Mouse (Mus musculus): ENCODE measurements around the gene Pex11b. TPM values are rescaled to one million over a fixed set of nuclear protein-coding genes. Genes with fewer than 3 reads are reported as not detected.

The Pex11b gene
- polyA plus RNA-seq, 1 experiment from 2014 or later = 56.6 TPM

DNA sequence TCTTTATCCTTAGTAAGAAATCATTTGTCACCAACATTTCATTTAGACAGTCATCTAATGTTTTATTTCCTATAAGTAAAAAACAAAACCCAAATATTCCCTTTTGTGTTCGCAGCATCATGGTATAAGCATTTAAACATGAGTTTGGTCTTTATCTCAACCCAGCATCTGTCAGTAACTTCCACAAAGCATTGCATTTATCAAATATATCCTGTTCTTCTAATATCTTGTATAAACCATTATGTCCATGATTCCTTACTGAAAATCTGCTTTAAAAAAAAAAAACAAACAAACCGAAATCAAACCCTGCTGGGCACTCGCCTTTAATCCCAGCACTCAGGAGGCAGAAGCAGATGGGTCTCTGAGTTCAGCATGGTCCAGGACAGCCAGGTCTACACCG, 28.6 kb upstream of the Pex11b start:
- no peaks in the 10 kb centered on the region for H3K4me1 ChIP-seq (ENCODE audit: insufficient read depth, low read depth, low read length)
- H3K9me3 ChIP-seq (ENCODE audit: low read length) = no peaks in the 10 kb centered on the region
- H3K27ac ChIP-seq (ENCODE audit: low read length) = no peak overlapping the region
- no peak for DNase-seq (ENCODE audit: low spot score)
- no peak for TF ChIP-seq EP300 (IDR thresholded peaks at IDR 0.05)
- no peak for TF ChIP-seq CTCF (IDR thresholded peaks at IDR 0.05)
- no peak overlapping the region for H3K4me2 ChIP-seq (replicated peaks; ENCODE audit: low read depth, low read length)
- no peak overlapping the region for H3K9ac ChIP-seq (replicated peaks; ENCODE audit: low read depth)
- ATAC-seq = no peak
- H3K27me3 ChIP-seq (replicated peaks; ENCODE audit: insufficient read depth, low read length) = no peaks in the 10 kb centered on the region
- no peak overlapping the region for H3K4me3 ChIP-seq (ENCODE audit: low read depth, low read length)
- no peaks in the 10 kb centered on the region for H3K36me3 ChIP-seq (ENCODE audit: insufficient read depth, low read length)
- WGBS = 81% methylated on average over 4 of the region's 4 CpGs

DNA sequence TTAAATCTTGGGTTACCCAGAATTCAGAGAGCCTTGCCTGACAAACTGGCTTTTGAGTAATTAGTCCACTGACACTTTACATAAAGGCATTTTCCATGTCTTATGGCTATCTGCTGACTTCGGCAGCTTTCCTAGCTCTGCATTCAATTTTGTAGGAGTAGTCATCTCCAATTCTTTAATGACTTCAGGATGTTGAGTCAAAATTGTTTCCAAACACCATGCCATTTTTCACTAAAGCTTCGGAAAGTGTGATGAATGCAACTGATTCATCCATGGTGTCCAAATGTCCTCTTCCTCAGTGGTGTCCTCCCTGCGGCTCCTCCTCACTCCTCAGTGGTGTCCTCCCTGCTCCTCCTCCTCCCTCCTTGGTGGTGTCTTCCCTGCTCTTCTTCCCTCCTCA, 17.2 kb upstream of the Pex11b start:
- ATAC-seq (no peak), DNase-seq (ENCODE audit: low spot score) (no peak)
- peaks cover 20% of the 10 kb centered on the region; the same call in 1 of the 2 replicates for H3K36me3 ChIP-seq (ENCODE audit: insufficient read depth, low read length)
- no peak overlapping the region for H3K27ac ChIP-seq (ENCODE audit: low read length)
- no peaks in the 10 kb centered on the region for H3K27me3 ChIP-seq (replicated peaks; ENCODE audit: insufficient read depth, low read length)
- no peak overlapping the region for H3K4me2 ChIP-seq (replicated peaks; ENCODE audit: low read depth, low read length)
- H3K4me1 ChIP-seq (ENCODE audit: insufficient read depth, low read depth, low read length) = no peaks in the 10 kb centered on the region
- TF ChIP-seq CTCF (IDR thresholded peaks at IDR 0.05) (no peak), EP300 (IDR thresholded peaks at IDR 0.05) (no peak)
- H3K4me3 ChIP-seq (ENCODE audit: low read depth, low read length) = no peak overlapping the region
- 93% methylated on average over 3 of the region's 3 CpGs for WGBS
- no peaks in the 10 kb centered on the region for H3K9me3 ChIP-seq (ENCODE audit: low read length)
- no peak overlapping the region for H3K9ac ChIP-seq (replicated peaks; ENCODE audit: low read depth)

DNA sequence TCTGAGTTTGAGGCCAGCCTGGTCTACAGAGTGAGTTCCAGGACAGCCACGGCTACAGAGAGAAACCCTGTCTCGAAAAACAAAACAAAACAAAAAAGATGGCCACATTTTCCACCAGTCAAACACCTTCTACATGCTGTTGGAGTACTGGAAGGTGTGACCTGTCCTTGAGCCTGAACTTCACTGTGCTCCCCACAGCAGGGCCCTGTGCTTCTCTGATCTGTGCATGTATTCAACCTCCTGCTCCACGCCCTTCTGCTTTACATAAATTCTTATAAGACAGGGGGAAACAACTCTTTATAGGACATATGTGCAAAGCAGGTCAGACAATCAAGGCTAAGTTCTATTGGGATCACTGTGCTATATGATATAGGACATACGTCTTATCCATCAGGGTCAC, 12.0 kb upstream of the Pex11b start:
- H3K36me3 ChIP-seq (ENCODE audit: insufficient read depth, low read length) = peaks cover 20% of the 10 kb centered on the region; the same call in 1 of the 2 replicates
- ATAC-seq (no peak), DNase-seq (ENCODE audit: low spot score) (no peak)
- 86% methylated on average over 4 of the region's 4 CpGs for WGBS
- no peak overlapping the region for H3K4me3 ChIP-seq (ENCODE audit: low read depth, low read length)
- H3K4me1 ChIP-seq (ENCODE audit: insufficient read depth, low read depth, low read length) = no peaks in the 10 kb centered on the region
- no peak overlapping the region for H3K4me2 ChIP-seq (replicated peaks; ENCODE audit: low read depth, low read length)
- no peak overlapping the region for H3K27ac ChIP-seq (ENCODE audit: low read length)
- TF ChIP-seq CTCF (IDR thresholded peaks at IDR 0.05) (no peak), EP300 (IDR thresholded peaks at IDR 0.05) (no peak)
- no peaks in the 10 kb centered on the region for H3K27me3 ChIP-seq (replicated peaks; ENCODE audit: insufficient read depth, low read length)
- H3K9ac ChIP-seq (replicated peaks; ENCODE audit: low read depth) = no peak overlapping the region
- no peaks in the 10 kb centered on the region for H3K9me3 ChIP-seq (ENCODE audit: low read length)

DNA sequence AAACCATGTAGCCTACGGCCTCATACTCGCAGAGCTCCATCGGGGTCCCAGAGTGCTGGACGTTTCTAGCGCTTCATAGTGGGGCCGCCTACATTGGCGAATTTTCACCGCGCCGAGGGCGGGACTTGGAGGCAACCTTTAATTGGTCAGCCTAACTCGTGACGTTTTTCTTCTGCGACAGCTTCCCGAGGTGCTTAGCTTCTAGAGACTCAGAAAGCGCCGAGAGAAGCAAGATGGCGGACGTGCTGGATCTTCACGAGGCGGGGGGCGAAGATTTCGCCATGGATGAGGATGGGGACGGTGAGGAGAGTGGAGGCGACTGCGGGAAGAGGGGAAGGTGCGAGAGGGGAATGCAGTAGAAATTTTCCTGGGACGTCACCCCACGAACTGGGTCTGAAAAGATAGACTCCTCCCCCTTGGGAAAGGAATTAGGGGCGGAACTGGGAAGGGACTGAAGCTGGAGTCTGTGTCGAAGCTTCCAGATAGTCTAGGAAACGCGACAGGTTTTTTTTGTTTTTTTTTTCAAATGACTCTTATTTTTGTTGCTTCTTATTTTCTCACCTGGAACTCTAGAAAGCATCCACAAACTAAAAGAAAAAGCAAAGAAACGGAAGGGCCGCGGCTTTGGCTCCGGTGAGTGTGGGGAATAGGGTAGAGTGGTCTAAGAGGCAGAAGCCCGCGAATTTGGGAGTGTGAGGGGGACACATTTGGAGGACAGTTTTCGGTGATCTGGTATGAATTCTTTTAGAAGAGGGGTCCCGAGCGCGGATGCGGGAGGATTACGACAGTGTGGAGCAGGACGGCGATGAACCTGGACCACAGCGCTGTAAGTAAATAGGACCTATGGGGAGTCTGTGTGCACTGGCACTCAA, 5.2 kb upstream of the Pex11b start, which contains the start of gene Rbm8a:
Gene Rbm8a, plus strand, starts transcription at position 205 of the 872 bp plus-strand sequence.
- peak; percentile 99 for ATAC-seq
- no peaks in the 10 kb centered on the region for H3K9me3 ChIP-seq (ENCODE audit: low read length)
- peak; percentile 98 for DNase-seq (ENCODE audit: low spot score)
- peak within 1 kb of the TSS; percentile 71 for H3K9ac ChIP-seq (replicated peaks; ENCODE audit: low read depth)
- H3K27me3 ChIP-seq (replicated peaks; ENCODE audit: insufficient read depth, low read length) = no peaks in the 10 kb centered on the region
- TF ChIP-seq CTCF (IDR thresholded peaks at IDR 0.05) (no peak), EP300 (IDR thresholded peaks at IDR 0.05) (peak; percentile 30)
- peak within 1 kb of the TSS; percentile 85 for H3K27ac ChIP-seq (ENCODE audit: low read length)
- H3K36me3 ChIP-seq (ENCODE audit: insufficient read depth, low read length) = no peaks in the 10 kb centered on the region
- 1% methylated on average over 47 of the region's 48 CpGs for WGBS
- peaks cover 4% of the 10 kb centered on the region; the same call in 1 of the 2 replicates for H3K4me1 ChIP-seq (ENCODE audit: insufficient read depth, low read depth, low read length)
- H3K4me3 ChIP-seq (ENCODE audit: low read depth, low read length) = peak within 1 kb of the TSS; percentile 80
- peak within 1 kb of the TSS; percentile 79 for H3K4me2 ChIP-seq (replicated peaks; ENCODE audit: low read depth, low read length)

DNA sequence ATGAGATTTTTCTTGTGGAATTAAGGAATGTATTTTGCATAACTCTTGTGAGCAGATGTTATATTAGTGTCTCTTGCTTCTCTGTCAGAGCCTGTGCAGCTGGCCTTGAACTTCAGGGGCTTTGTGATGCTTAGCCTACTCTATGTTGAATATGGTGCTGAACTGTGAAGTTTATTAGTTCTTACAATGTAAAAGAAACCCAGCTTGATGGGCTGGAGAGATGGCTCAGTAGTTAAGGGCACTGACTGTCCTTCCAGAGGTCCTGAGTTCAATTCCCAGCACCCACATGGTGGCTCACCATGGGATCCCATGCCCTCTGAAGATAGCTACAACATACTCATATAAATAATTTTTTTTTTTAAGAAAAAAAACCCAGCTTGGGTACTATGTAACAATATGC, 3.1 kb upstream of the Pex11b start:
- Histone ChIP-seq H3K9ac (replicated peaks; ENCODE audit: low read depth) (no peak overlapping the region), H3K4me1 (ENCODE audit: insufficient read depth, low read depth, low read length) (peaks cover 4% of the 10 kb centered on the region; the same call in 1 of the 2 replicates), H3K36me3 (ENCODE audit: insufficient read depth, low read length) (no peaks in the 10 kb centered on the region), H3K4me3 (ENCODE audit: low read depth, low read length) (no peak overlapping the region), H3K4me2 (replicated peaks; ENCODE audit: low read depth, low read length) (no peak overlapping the region), H3K9me3 (ENCODE audit: low read length) (no peaks in the 10 kb centered on the region), H3K27ac (ENCODE audit: low read length) (no peak overlapping the region), H3K27me3 (replicated peaks; ENCODE audit: insufficient read depth, low read length) (no peaks in the 10 kb centered on the region)
- ATAC-seq (no peak), DNase-seq (ENCODE audit: low spot score) (no peak)
- TF ChIP-seq CTCF (IDR thresholded peaks at IDR 0.05) = no peak
- TF ChIP-seq EP300 (IDR thresholded peaks at IDR 0.05) = no peak

DNA sequence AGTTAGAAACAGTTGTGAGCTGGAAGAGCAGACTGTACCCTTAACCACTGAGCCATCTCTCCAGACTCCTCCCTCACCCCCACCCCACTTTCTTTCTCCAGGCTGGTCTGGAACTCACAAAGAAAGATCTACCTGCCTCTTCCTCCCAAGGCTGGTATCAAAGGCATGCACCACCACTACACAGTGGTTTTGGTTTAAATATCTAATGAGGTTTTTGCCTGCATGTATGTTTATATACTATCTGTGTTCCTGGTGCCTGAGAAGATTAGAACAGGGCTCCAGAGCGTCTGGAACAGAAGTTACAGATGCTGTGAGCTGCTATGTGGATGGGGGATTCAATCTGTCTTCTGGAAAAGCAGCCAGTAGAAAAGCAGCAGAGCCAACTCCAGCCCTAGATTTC, 1.2 kb upstream of the Pex11b start:
- Histone ChIP-seq H3K9me3 (ENCODE audit: low read length) (no peaks in the 10 kb centered on the region), H3K4me3 (ENCODE audit: low read depth, low read length) (no peak overlapping the region), H3K4me1 (ENCODE audit: insufficient read depth, low read depth, low read length) (peaks cover 4% of the 10 kb centered on the region; the same call in 1 of the 2 replicates), H3K27ac (ENCODE audit: low read length) (no peak overlapping the region), H3K4me2 (replicated peaks; ENCODE audit: low read depth, low read length) (no peak overlapping the region), H3K9ac (replicated peaks; ENCODE audit: low read depth) (no peak overlapping the region), H3K27me3 (replicated peaks; ENCODE audit: insufficient read depth, low read length) (no peaks in the 10 kb centered on the region), H3K36me3 (ENCODE audit: insufficient read depth, low read length) (no peaks in the 10 kb centered on the region)
- no peak for DNase-seq (ENCODE audit: low spot score)
- ATAC-seq = no peak
- 58% methylated on average over 1 of the region's 1 CpGs for WGBS
- TF ChIP-seq EP300 (IDR thresholded peaks at IDR 0.05) (no peak), CTCF (IDR thresholded peaks at IDR 0.05) (no peak)

Measured in lung, postnatal 0 days (tissue).